Mouse (Mus musculus): Measurements from ENCODE around the gene Gh.

DNA sequence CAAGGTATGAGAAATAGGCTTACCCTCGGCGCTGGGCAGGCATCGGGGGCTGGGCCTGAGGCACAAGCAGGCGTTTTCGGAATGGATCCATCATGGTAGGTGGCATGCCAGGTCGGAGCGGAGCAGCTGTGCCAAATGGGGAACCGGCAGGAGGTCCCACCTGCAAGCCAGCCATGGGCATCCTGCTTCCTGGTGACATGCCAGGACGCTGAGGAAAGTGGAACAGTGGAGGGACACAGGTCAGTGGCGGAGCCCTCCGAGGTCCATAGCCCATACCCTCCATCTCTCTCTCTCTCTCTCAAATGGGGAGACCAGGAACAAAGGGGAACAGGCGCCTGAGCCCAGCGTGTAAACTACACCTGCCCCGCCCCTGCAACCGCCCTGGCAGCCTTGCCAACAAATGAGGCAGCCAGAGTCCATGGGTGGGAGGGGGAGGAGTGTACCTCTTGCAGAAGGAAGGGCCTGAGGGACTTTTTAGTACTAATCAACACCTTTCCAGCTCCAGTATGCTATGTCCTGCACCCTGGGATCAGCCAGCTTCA lies 34.3 kb downstream of the Gh start:
- TF ChIP-seq CTCF (IDR thresholded peaks at IDR 0.05; ENCODE audit: low read depth) (no peak), EP300 (IDR thresholded peaks at IDR 0.05; ENCODE audit: low read depth) (no peak)
